Mouse (Mus musculus): Measurements from ENCODE around the gene Pml.
A peak's percentile ranks its signal among the peaks of the same experiment; 100 is the strongest.
"Not testable (repeated sequence)": the region's sequence is repeated elsewhere in the genome, so short reads cannot be mapped to it uniquely, and the experiment has no call there.

Pml gene

GRCm38 (mm10) chr9:58271551-58271950, 22.0 kb upstream of the Pml start:
- not testable (repeated sequence) for DNase-seq (ENCODE audit: low spot score)

GRCm38 (mm10) chr9:58271109-58271508, 21.5 kb upstream of the Pml start:
- peak; percentile 74 for DNase-seq (ENCODE audit: low spot score)

GRCm38 (mm10) chr9:58270081-58270480, 20.5 kb upstream of the Pml start:
- no peak for DNase-seq (ENCODE audit: low spot score)

- DNase-seq (ENCODE audit: low spot score), result peak; percentile 72
Measured at GRCm38 (mm10) chr9:58268384-58269313, 19.1 kb upstream of the Pml start.

GRCm38 (mm10) chr9:58267046-58267445, 17.5 kb upstream of the Pml start:
- no peak for DNase-seq (ENCODE audit: low spot score)

GRCm38 (mm10) chr9:58266571-58267011, 17.0 kb upstream of the Pml start:
- no peak for DNase-seq (ENCODE audit: low spot score)

- no peak for DNase-seq (ENCODE audit: low spot score)
Measured at GRCm38 (mm10) chr9:58265368-58265767, 15.8 kb upstream of the Pml start.

GRCm38 (mm10) chr9:58262507-58262906, 12.9 kb upstream of the Pml start:
- no peak for DNase-seq (ENCODE audit: low spot score)

- no peak for DNase-seq (ENCODE audit: low spot score)
Measured at GRCm38 (mm10) chr9:58255704-58256685, 6.4 kb upstream of the Pml start.

GRCm38 (mm10) chr9:58255105-58255504, 5.5 kb upstream of the Pml start:
- no peak for DNase-seq (ENCODE audit: low spot score)

- not testable (repeated sequence) for DNase-seq (ENCODE audit: low spot score)
Measured at GRCm38 (mm10) chr9:58253805-58254122, 4.2 kb upstream of the Pml start.

- DNase-seq (ENCODE audit: low spot score), result peak; percentile 95
Measured at GRCm38 (mm10) chr9:58253033-58253804, 3.6 kb upstream of the Pml start, which contains the start of gene Stoml1. Gene Stoml1, plus strand, starts transcription at chr9:58253164.

- not testable (repeated sequence) for DNase-seq (ENCODE audit: low spot score)
Measured at GRCm38 (mm10) chr9:58250730-58251129, 1.1 kb upstream of the Pml start.

GRCm38 (mm10) chr9:58250322-58250721, 736 bp upstream of the Pml start:
- DNase-seq (ENCODE audit: low spot score), result no peak

- no peak for DNase-seq (ENCODE audit: low spot score)
Measured at GRCm38 (mm10) chr9:58248746-58249413, 706 bp downstream of the Pml start.

GRCm38 (mm10) chr9:58247064-58247759, 2.4 kb downstream of the Pml start:
- DNase-seq (ENCODE audit: low spot score), result peak; percentile 81

- no peak for DNase-seq (ENCODE audit: low spot score)
Measured at GRCm38 (mm10) chr9:58246083-58246591, 3.4 kb downstream of the Pml start.

GRCm38 (mm10) chr9:58243696-58244095, 5.9 kb downstream of the Pml start:
- DNase-seq (ENCODE audit: low spot score), result no peak

GRCm38 (mm10) chr9:58242696-58243095, 6.9 kb downstream of the Pml start:
- no peak for DNase-seq (ENCODE audit: low spot score)

GRCm38 (mm10) chr9:58241780-58242485, 7.7 kb downstream of the Pml start:
- DNase-seq (ENCODE audit: low spot score), result no peak

Measured in T-cell, adult 2 months (primary cell).